Mouse (Mus musculus) spleen, adult 2 months (tissue): ENCODE data around the gene Emc8. TPM values are rescaled to one million over a fixed set of nuclear protein-coding genes. Genes with fewer than 3 reads are reported as not detected.

Source experiments
- DNase-seq, 2 experiments: peaks; one replicate each; pipeline versions ENCODE4 v3.0.0 to v3.0.0-alpha.2; 2012 to 2021; ENCODE audit warnings: low spot score in 2 of 2, low read depth in 1 of 2
- H3K27ac ChIP-seq: fragments of 200-500 bp; 2 replicates; pipeline ENCODE4 v1.5.1; 2012; ENCODE audit warnings: low read length, inconsistent platforms; ENCODE audit not compliant: insufficient read depth
- H3K27me3 ChIP-seq: fragments of 200-500 bp; 2 replicates; pipeline ENCODE4 v1.6.1; 2012; ENCODE audit warnings: mild to moderate bottlenecking, moderate library complexity, low read length, inconsistent platforms; ENCODE audit not compliant: control insufficient read depth, insufficient read depth
- H3K36me3 ChIP-seq: fragments of 200-500 bp; 2 replicates; pipeline ENCODE4 v1.6.1; 2012; ENCODE audit warnings: mild to moderate bottlenecking, low read length, inconsistent platforms; ENCODE audit not compliant: control insufficient read depth, insufficient read depth
- H3K4me1 ChIP-seq: fragments of 200-500 bp; 2 replicates; pipeline ENCODE4 v1.6.1; 2011; ENCODE audit warnings: inconsistent platforms; ENCODE audit not compliant: control insufficient read depth, insufficient read depth, insufficient read length
- H3K4me3 ChIP-seq: fragments of 200-500 bp; 2 replicates; pipeline ENCODE4 v1.5.1; 2011; ENCODE audit warnings: mild to moderate bottlenecking, inconsistent platforms; ENCODE audit not compliant: insufficient read depth, insufficient read length; ENCODE audit errors: extremely low read depth
- CTCF ChIP-seq: fragments of 200-500 bp; IDR thresholded peaks from 2 replicates; pipeline ENCODE4 v1.5.1; 2011; ENCODE audit warnings: mild to moderate bottlenecking, inconsistent platforms; ENCODE audit not compliant: insufficient read depth, insufficient read length, insufficient replicate concordance; ENCODE audit errors: extremely low read depth
- POLR2A ChIP-seq: fragments of 200-500 bp; IDR thresholded peaks from 2 replicates; pipeline ENCODE4 v1.6.1; 2011; ENCODE audit warnings: low read depth, low read length, inconsistent platforms
- WGBS: fragments of 180-500 bp; shearing (Covaris S2); methylation state at CpG from one replicate; pipeline ENCODE4 v1.1.7; 2018; 5-methylcytosine and 5-hydroxymethylcytosine counted together
- polyA plus RNA-seq: library from polyadenylated mRNA; depleted of rRNA; stranded (reverse); fragments of >200 nt; gene quantifications from 2 replicates; pipeline ENCODE4 v1.2.3, GENCODE M21; 2012

Gene Emc8
- polyA plus RNA-seq, 1 experiment = 45.7 TPM

DNA sequence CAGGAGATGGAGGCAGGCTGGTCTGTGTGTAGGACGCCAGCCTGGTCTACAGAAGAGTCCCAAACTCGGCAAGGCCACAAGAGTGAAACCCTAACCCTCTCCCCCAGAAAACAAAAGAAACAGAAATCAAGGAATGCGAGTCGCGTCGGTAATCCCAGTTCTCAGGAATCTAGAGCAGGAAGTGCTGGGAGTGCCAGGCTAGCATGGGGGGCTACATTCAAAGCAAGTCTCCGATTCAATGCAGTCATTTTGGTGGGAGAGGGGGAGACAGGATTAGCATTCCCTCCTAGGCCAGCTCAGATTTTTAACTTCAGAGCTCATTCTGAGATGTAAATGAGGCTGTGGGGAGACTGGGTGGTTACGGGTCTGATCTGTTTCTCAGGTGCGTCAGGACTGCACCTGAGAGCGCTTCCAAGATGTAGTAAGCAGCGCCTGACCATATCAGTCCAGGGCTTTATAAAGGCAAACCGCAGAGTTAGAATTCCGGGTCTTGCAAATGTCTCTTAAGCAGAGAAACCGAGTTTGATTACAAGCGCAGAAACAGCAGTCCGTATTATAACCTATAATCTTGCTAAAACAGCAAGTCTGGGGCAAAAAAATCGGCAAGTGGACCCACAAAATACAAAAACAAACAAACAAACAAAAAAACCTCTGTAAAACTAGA, 1.4 kb downstream of the Emc8 start:
- no peak overlapping the region for H3K27ac ChIP-seq
- H3K4me1 ChIP-seq = peaks cover 18% of the 10 kb centered on the region
- no peak for DNase-seq
- H3K27me3 ChIP-seq = no peaks in the 10 kb centered on the region
- peaks cover 7% of the 10 kb centered on the region; the same call in 1 of the 2 replicates for H3K36me3 ChIP-seq
- TF ChIP-seq CTCF (no peak), POLR2A (no peak)
- WGBS = 14% methylated on average over 17 of the region's 17 CpGs
- H3K4me3 ChIP-seq = peak overlapping the region; percentile 94

DNA sequence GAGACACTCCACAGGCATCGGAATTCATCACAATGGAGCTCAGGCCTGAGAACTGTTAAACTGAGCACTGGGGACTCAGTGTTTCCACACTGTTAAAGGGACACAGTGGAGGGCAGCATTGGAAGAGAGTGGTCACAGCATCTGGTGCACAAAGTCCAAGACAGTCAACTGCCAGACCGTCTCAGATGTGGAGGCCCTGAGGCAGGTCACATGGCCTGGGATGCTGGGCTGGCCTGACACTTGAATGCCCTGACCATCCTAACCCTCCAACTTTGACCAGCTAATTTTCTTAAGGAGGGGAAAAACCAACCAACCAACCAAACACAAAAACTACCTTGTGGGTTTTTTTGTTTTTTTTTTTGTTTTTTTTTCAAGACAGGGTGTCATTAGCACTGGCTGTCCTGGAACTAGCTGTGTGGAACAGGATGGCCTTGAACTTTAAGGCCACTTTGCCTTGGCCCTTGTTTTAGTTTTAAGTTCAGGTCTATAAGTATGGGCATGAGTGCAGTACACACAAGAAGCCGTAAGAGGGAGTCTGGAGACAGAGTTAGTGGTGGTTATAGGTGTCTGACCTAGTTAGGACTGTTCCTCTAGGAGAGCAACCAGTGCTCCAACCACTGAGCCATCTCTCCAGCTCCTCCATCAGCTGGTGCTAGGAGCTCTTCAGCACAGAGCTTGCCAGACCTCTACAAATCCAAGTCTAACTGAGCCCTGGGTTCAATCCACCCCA, 2.5 kb downstream of the Emc8 start:
- H3K36me3 ChIP-seq = peaks cover 6% of the 10 kb centered on the region; the same call in 1 of the 2 replicates
- peaks cover 18% of the 10 kb centered on the region for H3K4me1 ChIP-seq
- H3K4me3 ChIP-seq = no peak overlapping the region
- no peak for DNase-seq
- no peak for TF ChIP-seq CTCF
- TF ChIP-seq POLR2A = no peak
- H3K27me3 ChIP-seq = no peaks in the 10 kb centered on the region
- no peak overlapping the region for H3K27ac ChIP-seq
- 77% methylated on average over 3 of the region's 3 CpGs for WGBS

- no peak overlapping the region for H3K4me3 ChIP-seq
- DNase-seq = no peak
- no peak overlapping the region for H3K27ac ChIP-seq
- no peaks in the 10 kb centered on the region for H3K27me3 ChIP-seq
- peaks cover 18% of the 10 kb centered on the region for H3K4me1 ChIP-seq
- no peak for TF ChIP-seq POLR2A
- TF ChIP-seq CTCF = no peak
- no peaks in the 10 kb centered on the region for H3K36me3 ChIP-seq
- 70% methylated on average over 6 of the region's 6 CpGs for WGBS
Measured at GRCm38 (mm10) chr8:120664566-120664965, 3.8 kb downstream of the Emc8 start.

GRCm38 (mm10) chr8:120657415-120657814, 11.0 kb downstream of the Emc8 start:
- no peaks in the 10 kb centered on the region for H3K4me1 ChIP-seq
- H3K36me3 ChIP-seq = peaks cover 30% of the 10 kb centered on the region
- no peaks in the 10 kb centered on the region for H3K27me3 ChIP-seq
- no peak for TF ChIP-seq CTCF
- no peak for TF ChIP-seq POLR2A
- H3K27ac ChIP-seq = no peak overlapping the region
- no peak for DNase-seq
- no peak overlapping the region for H3K4me3 ChIP-seq
- WGBS = 95% methylated on average over 8 of the region's 8 CpGs

- no peak for DNase-seq
- WGBS = 96% methylated on average over 7 of the region's 7 CpGs
- Histone ChIP-seq H3K36me3 (peaks cover 30% of the 10 kb centered on the region), H3K4me1 (no peaks in the 10 kb centered on the region), H3K27ac (no peak overlapping the region), H3K27me3 (no peaks in the 10 kb centered on the region), H3K4me3 (no peak overlapping the region)
- TF ChIP-seq POLR2A (no peak), CTCF (no peak)
Measured at GRCm38 (mm10) chr8:120656322-120657052, 11.9 kb downstream of the Emc8 start.

- TF ChIP-seq POLR2A (no peak), CTCF (no peak)
- H3K4me3 ChIP-seq = no peak within 1 kb of the TSS
- no peaks in the 10 kb centered on the region for H3K27me3 ChIP-seq
- WGBS = 83% methylated on average over 7 of the region's 7 CpGs
- DNase-seq = no peak
- H3K27ac ChIP-seq = no peak within 1 kb of the TSS
- H3K36me3 ChIP-seq = no peaks in the 10 kb centered on the region
- no peaks in the 10 kb centered on the region for H3K4me1 ChIP-seq
Measured at GRCm38 (mm10) chr8:120647532-120647931, 20.8 kb downstream of the Emc8 start, which contains the start of gene 1190005I06Rik. TSS of gene 1190005I06Rik (minus strand) at chr8:120647632.
